Mouse (Mus musculus): ENCODE measurements around the gene Ttc5.
A peak's percentile ranks its signal among the peaks of the same experiment; 100 is the strongest.
"Not testable (repeated sequence)": the region's sequence is repeated elsewhere in the genome, so short reads cannot be mapped to it uniquely, and the experiment has no call there.

Ttc5 gene

DNA sequence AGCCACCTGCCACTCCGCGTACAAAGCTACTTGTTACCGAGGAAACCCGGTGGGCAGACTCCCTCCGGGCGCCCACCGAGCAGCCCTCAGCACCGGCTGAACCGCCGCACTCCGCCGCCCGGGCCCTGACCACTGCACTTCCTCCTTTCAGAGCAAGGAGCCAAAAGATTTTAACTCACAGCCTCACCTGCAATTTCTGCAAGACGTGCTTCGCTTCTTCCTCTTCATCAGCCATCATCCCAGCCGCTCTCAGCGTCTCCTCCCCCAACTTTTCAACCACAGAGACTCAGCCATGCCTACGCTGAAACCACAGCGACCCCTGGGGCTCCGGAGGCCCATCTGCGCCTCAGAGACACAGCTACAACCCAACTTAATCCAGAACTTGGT lies at the start of gene Ttc5:
Gene Ttc5 (minus strand): TSS at position 269 of the 387 bp plus-strand sequence.
- DNase-seq (ENCODE audit: low spot score): peak; percentile 87

GRCm38 (mm10) chr14:50834435-50834834 lies 49.1 kb upstream of the Ttc5 start:
- DNase-seq (ENCODE audit: low spot score): no peak

DNA sequence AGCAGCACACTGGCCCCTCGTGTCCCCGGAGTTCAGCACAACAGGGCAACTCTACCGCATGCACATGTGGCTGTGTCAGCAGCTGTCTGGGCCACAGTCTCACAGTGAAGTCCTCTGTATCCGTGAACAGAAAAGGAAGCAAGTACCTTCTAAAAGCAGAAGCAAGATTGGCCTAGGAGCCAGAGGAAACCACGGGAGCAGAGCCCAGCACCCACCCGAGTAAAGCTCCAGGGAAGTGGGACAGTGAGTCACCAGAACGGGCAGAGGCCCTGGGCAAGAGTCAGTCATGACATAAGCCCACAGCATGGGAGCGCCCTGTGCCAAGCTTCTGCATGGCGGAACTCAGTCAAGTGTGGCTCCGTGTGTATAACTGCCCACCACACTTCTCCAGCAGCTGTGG lies 48.6 kb upstream of the Ttc5 start:
- no peak for DNase-seq (ENCODE audit: low spot score)

DNA sequence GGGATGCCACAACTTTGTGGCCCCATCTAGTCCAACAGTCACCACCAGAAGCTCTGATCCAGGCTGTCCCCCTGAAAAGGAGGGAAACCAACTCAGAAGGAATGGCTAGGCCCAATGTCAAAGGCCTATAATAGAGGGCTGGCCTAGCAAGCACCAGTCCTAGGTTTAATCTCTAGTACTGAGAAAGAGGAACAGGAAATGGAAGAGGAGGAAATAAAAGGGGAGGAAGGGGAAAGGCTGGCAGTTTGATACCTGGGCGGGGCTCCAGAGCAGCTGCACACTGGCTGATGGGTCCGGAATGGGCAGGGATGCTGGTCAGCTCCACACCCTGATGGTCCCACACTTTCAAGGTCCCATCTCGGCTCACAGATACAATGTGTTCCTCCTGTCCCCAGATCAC lies 44.6 kb upstream of the Ttc5 start:
- no peak for DNase-seq (ENCODE audit: low spot score)

- DNase-seq (ENCODE audit: low spot score): no peak
Observed at GRCm38 (mm10) chr14:50826579-50826978, 41.3 kb upstream of the Ttc5 start.

GRCm38 (mm10) chr14:50824219-50824618 lies 38.9 kb upstream of the Ttc5 start:
- DNase-seq (ENCODE audit: low spot score): no peak

DNA sequence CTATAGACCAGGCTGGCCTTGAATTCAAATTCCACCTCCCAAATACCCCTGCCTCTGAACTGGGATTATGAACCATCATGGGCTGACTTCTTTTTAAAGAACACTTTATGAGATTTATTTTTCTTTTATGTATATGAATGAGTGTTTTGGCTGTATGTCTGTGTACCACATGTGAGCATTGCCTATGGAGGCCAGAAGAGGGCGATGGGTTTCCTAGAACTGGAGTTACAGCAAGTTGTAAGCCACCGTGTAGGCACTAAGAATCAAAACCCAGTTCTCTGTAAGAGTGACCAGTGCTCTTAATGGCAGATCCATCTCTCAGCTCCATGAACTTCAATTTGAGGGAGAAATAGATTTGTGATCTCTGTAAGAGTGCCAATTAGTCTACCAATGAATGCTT lies 37.9 kb upstream of the Ttc5 start:
- no peak for DNase-seq (ENCODE audit: low spot score)

GRCm38 (mm10) chr14:50813060-50813459 lies 27.7 kb upstream of the Ttc5 start:
- DNase-seq (ENCODE audit: low spot score): no peak

- peak; percentile 95 for DNase-seq (ENCODE audit: low spot score)
Observed at GRCm38 (mm10) chr14:50807487-50808072, 22.3 kb upstream of the Ttc5 start, which contains the start of the genes Ccnb1ip1 and Parp2. Ccnb1ip1 (minus strand) TSS chr14:50807732. Parp2 (plus strand) TSS chr14:50807841.

DNA sequence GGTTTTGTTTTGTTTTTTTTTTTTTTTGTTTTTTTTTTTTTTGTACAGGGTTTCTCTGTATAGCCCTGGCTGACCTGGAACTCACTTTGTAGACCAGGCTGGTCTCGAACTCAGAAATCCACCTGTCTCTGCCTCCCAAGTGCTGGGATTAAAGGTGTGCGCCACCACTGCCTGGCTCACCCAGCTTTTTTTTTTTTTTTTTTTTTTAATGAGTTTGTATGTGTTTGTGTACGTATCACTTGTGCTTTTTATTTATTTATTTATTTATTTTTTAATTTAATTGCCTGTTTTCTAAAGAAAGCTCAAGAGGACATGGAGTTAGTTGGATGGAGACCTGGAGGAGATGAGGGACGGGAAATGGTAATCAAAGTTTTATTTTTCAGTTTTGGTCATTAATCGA lies 21.1 kb upstream of the Ttc5 start:
- DNase-seq (ENCODE audit: low spot score): not testable (repeated sequence)

- no peak for DNase-seq (ENCODE audit: low spot score)
Observed at GRCm38 (mm10) chr14:50804683-50805082, 19.4 kb upstream of the Ttc5 start.

DNA sequence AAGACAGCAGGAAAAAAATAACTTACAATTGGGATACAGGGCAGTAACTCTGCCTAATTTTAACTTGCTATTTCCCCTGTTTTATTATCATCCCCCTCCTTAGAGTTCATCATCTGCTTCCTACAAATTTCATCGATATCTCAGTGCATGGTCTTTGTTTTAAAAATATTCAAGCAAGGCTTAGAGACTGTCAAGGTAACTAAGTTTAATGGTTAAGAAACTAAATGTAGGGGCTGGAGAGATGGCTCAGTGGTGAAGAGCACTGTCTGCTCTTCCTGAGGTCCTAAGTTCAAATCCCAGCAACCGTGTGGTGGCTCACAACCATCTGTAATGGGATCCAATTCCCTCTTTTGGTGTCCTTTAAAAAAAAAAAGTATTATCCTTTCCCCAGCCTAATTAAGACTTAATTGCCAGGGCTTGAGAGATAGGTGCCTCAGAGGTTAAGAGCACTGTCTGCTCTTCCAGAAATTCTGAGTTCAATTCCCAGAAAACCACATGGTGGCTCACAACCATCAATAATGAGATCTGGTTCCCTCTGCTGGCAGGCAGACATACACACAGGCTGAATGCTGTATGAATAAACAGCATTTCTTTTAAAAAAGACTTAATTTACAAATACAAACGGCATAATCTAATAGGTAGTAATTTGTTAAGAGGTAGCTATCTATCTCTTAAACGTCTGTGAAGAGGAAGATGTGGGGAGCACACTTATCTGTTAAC lies 17.7 kb upstream of the Ttc5 start:
- DNase-seq (ENCODE audit: low spot score): no peak

DNA sequence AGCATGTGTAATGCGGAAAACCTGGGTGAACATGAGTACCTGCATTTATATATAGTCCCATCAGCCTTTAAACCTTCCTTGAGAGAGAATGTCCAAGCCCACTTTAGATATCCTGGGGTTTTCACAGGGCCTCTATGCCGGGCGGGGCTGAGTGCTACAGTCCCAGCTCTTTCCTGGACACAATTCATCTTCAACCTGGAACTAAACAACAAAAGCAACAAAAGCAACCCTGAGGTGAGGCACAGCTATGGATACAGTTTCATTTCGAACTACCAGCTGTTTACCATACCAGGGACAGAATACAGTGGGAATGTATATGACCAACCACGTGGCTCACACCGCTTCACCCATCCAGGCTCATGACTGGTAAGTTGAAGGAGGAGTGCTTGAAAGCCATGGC lies 17.1 kb upstream of the Ttc5 start:
- DNase-seq (ENCODE audit: low spot score): no peak

DNA sequence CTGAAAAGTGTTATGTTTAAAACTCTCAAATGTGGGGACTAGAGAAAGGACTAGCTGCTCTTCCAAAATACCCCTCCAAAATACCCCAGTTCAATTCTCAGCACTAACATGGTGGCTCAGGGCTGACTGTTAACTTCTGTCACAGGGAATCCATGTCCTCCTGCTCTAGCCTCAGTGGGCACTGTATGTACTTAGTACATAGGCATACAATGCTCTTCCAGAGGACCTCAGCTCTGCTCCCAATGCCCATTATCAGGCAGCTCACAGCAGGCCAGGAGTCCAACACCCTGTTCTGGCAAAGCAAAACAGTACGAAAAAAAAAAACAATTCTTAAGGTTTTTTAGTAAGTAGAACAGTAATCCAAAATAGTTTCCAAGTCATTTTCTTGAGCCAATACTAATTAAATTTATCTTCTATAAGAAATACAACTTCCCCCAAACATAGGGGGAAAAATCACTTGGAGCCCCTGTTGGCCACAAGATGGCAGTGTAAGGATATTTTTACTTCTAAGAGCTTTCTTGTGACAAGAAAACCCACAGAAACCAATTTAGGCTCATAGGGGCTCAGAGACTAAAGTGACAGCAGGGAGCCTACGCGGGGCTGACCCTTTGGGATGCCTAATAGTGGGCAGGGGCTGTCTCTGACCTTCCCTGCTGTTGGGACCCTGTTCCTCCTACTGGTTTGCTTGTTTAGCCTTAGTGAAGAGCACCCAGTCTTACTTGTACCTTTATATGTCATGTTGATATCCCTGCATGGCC lies 14.4 kb upstream of the Ttc5 start:
- DNase-seq (ENCODE audit: low spot score): no peak

DNA sequence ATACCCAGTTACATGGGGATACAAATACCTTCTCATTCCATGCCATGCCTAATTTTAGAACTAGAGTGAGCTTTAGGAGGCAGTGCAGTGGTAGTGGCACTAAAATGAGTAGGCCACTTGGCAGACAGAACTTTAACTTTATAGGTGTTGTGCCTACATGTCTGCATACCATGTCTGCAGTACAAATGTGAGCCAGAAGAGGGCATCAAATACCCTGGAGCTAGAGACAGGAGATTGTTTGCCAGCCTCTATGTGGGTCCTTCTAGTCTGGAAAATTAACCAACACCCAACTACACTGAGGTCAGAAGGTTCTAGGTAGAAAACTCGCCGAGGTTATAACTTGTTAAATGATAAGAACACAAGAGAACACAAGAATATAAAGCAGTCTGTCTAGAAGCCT lies 13.2 kb upstream of the Ttc5 start:
- DNase-seq (ENCODE audit: low spot score): no peak

- no peak for DNase-seq (ENCODE audit: low spot score)
Observed at GRCm38 (mm10) chr14:50796464-50796863, 11.1 kb upstream of the Ttc5 start.

DNA sequence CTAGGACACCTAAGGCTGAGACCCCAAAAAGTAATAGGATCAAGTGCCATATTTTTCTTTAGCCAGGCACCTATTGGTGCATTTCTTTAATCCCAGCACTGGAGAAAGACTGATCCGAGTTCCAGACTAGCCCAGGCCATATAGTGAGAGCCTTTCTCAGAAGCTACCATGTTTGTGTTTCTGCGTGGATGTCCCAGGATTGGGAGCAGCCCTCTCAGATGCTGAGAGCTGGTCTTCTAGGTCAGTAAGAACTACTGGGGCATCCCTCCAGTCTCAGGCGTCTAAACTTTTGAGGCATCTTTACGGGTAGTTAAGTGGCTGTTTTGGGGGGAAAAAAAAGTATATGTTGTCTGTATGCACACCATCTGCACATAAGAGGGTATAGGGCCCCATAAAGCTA lies 10.6 kb upstream of the Ttc5 start:
- DNase-seq (ENCODE audit: low spot score): no peak

DNA sequence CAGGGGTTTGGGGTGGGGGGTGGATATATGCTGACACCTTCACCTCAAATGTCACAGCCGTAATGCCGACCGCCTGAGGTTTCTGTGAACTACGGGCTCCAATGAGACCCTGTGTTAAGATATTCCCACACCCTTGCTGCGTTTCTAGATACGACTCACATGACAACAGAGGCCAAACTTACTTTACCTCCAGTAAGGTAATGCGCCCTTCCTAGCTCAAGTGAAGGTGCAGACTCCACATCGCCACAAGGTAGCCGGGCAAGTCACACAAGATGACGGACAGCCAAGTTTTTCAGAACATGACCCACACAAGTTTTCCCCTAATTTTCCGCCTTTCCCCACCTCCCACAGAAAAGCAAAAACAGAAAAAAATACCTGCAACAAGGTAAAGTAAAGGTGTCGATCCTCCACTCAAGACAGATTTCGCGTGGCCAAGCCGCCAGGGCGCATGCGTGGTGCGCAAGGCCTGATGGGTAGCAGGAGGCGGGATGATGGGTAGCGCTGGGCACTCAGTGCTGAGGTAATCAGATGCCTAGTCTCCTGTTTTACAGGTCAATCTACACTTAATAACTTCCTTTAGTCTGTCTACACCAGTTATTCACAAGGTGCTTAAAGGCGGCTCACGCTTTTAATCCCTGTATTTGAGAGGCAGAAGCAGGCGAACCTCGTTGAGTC lies 10.1 kb upstream of the Ttc5 start:
- peak; percentile 67 for DNase-seq (ENCODE audit: low spot score)

DNA sequence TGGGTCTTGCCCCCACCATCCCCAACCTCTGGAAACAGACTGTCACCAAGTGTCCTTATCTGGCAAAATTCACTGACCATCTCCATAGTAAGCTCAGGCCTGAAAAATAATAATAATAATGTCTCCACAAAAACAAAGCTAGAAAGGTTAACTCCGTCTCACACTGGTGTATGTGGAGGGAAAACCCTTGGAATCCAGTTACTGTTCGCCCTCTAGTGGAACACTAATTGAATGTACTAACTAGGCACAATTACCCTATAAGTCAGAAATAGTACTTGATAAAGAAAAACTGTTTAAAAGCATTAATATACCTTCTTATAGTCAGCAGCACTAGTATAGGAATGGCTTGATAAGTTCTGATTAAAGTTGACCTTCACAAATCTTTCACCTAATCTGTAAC lies 2.8 kb upstream of the Ttc5 start:
- no peak for DNase-seq (ENCODE audit: low spot score)

DNA sequence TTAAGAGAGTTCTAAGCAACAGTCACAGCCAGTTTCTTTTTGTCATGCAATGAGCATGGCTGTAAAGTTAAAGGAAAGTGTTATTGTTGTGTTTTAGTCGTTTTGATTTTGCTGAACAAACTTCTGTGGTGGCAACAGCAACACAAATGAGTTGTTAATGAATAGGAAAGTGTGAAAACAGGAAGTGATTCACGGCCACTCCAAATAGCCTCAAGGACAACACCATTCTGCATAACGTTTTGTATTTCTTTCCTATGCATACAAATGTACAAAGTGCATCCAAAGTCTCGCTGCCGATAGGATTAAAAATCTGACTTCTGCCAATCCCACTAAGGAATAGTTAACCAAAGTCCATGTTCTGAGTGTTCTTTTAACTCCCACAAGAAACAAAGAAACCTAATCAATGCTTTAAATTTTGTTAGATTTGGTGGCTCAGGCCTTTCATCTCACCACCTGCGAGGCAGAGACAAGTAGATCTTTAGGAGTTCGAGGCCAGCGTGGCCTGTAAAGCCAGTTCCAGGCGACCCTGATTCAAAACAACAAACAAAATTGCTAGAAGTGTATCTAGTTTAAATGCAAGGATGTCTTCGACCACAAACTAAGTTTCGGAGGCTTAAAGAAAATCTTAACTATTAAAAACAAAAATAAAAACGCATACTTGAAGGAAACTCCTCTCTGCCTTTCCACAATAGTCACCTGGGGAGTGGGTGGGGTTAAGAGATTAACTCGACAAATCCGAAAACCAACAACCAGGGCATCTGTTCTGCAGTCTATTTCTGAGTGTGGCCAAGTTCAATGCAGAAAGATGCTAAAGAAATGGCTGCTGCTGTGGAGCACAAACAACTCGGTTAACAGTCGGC lies 698 bp downstream of the Ttc5 start:
- no peak for DNase-seq (ENCODE audit: low spot score)

GRCm38 (mm10) chr14:50782166-50782565 lies 3.2 kb downstream of the Ttc5 start:
- DNase-seq (ENCODE audit: low spot score): no peak

- no peak for DNase-seq (ENCODE audit: low spot score)
Observed at GRCm38 (mm10) chr14:50771342-50771741, 14.0 kb downstream of the Ttc5 start.

Measured in testis, postnatal 14 days (tissue).